Mouse (Mus musculus) forebrain, embryonic 12.5 days (tissue): ENCODE data around the gene Kctd17. TPM values are rescaled to one million over a fixed set of nuclear protein-coding genes. Genes with fewer than 3 reads are reported as not detected.
A peak's percentile ranks its signal among the peaks of the same experiment; 100 is the strongest.

Experiments
- ATAC-seq: fragments of 200-750 bp; cut with Nextera tagmentation; 2 replicates; pipeline ENCODE4 v1.8.0; 2017; ENCODE audit warnings: moderate TSS enrichment; ENCODE audit not compliant: low FRiP score
- H3K27ac ChIP-seq: fragments of 300-500 bp; sonication (generic); 2 replicates; pipeline ENCODE4 v1.5.1; 2016; ENCODE audit warnings: mild to moderate bottlenecking
- H3K27me3 ChIP-seq: fragments of 300-500 bp; sonication (generic); 2 replicates; pipeline ENCODE4 v1.6.1; 2016; ENCODE audit warnings: mild to moderate bottlenecking
- H3K36me3 ChIP-seq: fragments of 300-500 bp; sonication (generic); replicated peaks from 2 replicates; pipeline ENCODE4 v1.6.1; 2016; ENCODE audit warnings: mild to moderate bottlenecking
- H3K4me1 ChIP-seq: fragments of 300-500 bp; sonication (generic); 2 replicates; pipeline ENCODE4 v1.6.1; 2016
- H3K4me2 ChIP-seq: fragments of 300-500 bp; sonication (generic); 2 replicates; pipeline ENCODE4 v1.6.1; 2016; ENCODE audit warnings: mild to moderate bottlenecking, moderate library complexity
- H3K4me3 ChIP-seq: fragments of 300-500 bp; sonication (generic); replicated peaks from 2 replicates; pipeline ENCODE4 v1.5.1; 2016; ENCODE audit warnings: mild to moderate bottlenecking
- H3K9ac ChIP-seq: fragments of 300-500 bp; sonication (generic); 2 replicates; pipeline ENCODE4 v1.6.1; 2016; ENCODE audit warnings: mild to moderate bottlenecking
- H3K9me3 ChIP-seq: fragments of 300-500 bp; sonication (generic); 2 replicates; pipeline ENCODE4 v1.6.1; 2016
- whole genome bisulfite sequencing: fragments of 180-500 bp; shearing (Covaris S2); methylation state at CpG from one replicate; pipeline ENCODE4 v1.1.7; 2016; 5-methylcytosine and 5-hydroxymethylcytosine counted together
- polyA plus RNA-seq: library from polyadenylated mRNA; unstranded; fragments of >200 nt; fragmentation: Nextera tagmentation; extraction: Ambion mirVana; gene quantifications from 2 replicates; pipeline ENCODE4 v1.2.1, GENCODE M21; 2016

Kctd17 gene
- 67.3 and 79.6 TPM in 2 replicates for polyA plus RNA-seq

DNA sequence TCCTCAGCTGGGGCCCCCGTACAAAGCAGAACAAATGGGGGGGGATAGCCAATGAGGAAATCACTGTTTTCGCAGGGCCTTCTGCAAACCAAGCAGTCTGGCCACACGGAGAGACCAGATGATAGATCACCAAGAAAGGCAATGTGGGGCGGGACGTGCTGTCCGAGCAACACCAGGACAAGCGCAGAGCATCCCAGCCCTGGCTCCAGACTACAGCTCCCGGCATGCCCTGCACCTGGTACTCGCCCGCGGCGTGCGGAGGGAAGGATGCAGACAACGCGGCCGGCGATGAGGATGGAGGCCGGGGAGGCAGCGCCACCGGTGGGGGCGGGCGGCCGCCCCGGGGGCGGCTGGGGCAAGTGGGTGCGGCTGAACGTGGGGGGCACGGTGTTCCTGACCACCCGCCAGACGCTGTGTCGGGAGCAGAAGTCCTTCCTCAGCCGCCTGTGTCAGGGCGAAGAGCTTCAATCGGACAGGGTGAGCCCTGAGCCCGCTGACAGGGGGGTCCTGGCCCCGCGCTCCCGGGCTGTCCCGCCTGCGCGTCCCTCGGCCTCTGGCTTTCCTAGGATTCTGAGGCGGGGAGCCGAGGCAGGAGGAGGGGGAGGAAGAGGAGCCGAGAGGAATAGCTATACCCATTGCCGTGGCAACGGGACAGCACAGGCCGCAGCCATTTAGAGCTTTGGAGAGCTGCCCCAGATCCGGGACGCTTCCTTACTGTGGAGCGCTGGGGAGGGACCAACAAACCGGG, at the start of gene Kctd17:
Gene Kctd17 (plus strand): TSS at position 174 of the 748 bp plus-strand sequence.
- Histone ChIP-seq H3K4me3 (peak within 1 kb of the TSS; percentile 86), H3K9me3 (no peaks in the 10 kb centered on the region), H3K4me1 (peaks cover 23% of the 10 kb centered on the region), H3K9ac (peak within 1 kb of the TSS; percentile 90), H3K27ac (peak within 1 kb of the TSS; percentile 53), H3K36me3 (peaks cover 27% of the 10 kb centered on the region), H3K4me2 (peak within 1 kb of the TSS; percentile 82), H3K27me3 (peaks cover 23% of the 10 kb centered on the region; the same call in 1 of the 2 replicates)
- 2% methylated on average over 41 of the region's 52 CpGs for WGBS
- peak; percentile 89 for ATAC-seq

DNA sequence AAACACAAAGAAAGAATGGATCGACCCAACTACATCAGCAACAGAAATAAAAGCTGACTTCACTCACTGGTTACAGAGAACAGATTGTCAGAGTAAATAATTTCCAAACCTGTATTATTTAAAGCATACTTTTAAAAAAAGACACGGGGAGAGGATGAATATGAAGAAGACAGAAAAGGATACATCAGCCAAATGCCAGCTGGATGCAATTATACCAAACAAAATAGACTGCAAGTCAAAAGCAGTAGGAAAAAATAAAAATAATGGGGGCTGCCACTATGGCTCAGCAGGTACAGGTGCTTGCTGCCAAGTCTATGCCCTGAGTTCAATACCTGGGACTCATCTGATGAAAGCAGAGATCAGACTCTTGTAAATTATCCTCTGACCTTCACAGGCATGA, 48.2 kb upstream of the Kctd17 start:
- H3K27me3 ChIP-seq, result no peaks in the 10 kb centered on the region
- no peak overlapping the region for H3K4me2 ChIP-seq
- H3K9ac ChIP-seq, result no peak overlapping the region
- H3K36me3 ChIP-seq, result no peaks in the 10 kb centered on the region
- no peaks in the 10 kb centered on the region for H3K9me3 ChIP-seq
- no peaks in the 10 kb centered on the region for H3K4me1 ChIP-seq
- ATAC-seq, result no peak
- no peak overlapping the region for H3K27ac ChIP-seq
- H3K4me3 ChIP-seq, result no peak overlapping the region
- 79% methylated on average over 2 of the region's 2 CpGs for WGBS

DNA sequence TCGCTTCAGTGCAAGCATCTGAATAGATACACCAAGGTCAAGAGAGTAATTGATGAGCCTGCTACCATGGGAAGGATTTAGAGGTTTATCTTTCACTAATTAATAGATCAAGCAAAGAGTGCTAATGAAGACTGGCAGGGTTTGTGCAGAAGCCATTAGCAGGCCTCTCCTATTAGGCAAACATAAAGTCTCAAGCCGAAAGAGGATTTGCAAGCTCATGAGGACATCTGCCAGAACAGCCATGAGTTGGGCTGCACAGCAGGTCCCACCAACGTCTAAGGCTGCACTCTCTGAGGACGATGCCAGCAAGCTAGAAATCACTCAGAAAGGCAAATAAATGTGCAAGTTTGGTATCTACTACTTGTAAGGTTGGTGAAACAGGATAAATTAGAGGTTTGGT, 47.6 kb upstream of the Kctd17 start:
- Histone ChIP-seq H3K36me3 (no peaks in the 10 kb centered on the region), H3K4me3 (no peak overlapping the region), H3K4me1 (no peaks in the 10 kb centered on the region), H3K4me2 (no peak overlapping the region), H3K27ac (no peak overlapping the region), H3K27me3 (no peaks in the 10 kb centered on the region), H3K9me3 (no peaks in the 10 kb centered on the region), H3K9ac (no peak overlapping the region)
- WGBS, result 48% methylated on average over 4 of the region's 4 CpGs
- no peak for ATAC-seq

DNA sequence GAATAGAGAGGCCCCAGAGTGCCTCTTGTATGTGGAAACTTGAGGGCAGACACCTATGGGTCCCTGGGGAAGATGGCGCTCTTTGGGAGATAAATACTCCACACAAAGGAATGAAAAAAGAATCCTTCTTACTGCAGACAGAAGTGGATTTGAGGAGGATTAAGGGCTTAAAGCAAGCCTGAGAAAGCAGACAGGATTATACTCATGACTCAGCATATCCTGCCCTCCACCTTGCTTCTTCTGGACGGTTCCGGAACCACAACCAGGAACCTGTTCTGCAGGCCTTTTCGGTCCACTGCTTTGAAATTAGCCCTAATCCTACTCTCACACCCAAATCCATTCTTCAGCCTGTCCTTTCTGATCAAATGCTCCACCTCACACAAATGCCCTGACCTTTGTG, 46.2 kb upstream of the Kctd17 start:
- no peaks in the 10 kb centered on the region for H3K36me3 ChIP-seq
- H3K27me3 ChIP-seq, result no peaks in the 10 kb centered on the region
- no peak for ATAC-seq
- peak overlapping the region; percentile 7; the same call in 1 of the 2 replicates for H3K9ac ChIP-seq
- no peak overlapping the region for H3K27ac ChIP-seq
- H3K4me1 ChIP-seq, result no peaks in the 10 kb centered on the region
- 76% methylated on average over 4 of the region's 4 CpGs for WGBS
- no peaks in the 10 kb centered on the region for H3K9me3 ChIP-seq
- no peak overlapping the region for H3K4me2 ChIP-seq
- H3K4me3 ChIP-seq, result no peak overlapping the region

DNA sequence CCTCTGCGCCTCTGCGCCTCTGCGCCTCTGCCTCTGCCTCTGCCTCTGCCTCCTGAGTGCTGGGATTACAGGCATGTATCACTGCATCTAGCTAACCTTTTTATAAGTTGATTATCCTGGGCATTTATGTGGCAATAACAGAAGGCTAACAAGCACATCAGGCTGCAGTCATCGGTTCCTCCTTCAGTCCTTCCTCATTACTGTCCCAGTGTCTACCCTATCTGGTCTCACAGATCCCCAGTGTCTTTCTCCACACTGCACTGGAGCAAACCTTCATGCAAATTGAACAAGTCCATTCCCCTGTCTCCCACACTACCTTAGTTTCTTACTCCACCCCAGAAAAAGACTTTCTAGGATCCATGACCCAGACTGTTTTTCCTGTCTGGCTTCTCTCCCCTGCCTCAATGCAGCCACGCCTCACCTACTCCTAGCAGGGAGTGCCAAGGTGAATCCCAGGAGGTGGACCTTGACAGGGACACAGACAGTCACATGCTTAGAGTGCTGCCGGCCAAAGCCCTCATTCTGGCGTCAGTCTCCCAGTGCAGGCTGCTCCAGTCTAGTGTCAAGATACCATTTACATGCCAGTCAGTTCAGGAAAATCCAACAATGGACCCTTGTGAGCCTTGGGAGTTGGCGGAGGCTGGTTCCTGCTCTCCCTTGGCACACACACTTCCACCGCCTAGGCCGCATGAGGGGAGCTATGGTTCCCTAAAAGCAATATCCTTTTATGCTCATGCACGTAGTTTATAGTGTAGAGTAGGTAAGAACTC, 44.7 kb upstream of the Kctd17 start:
- no peak overlapping the region for H3K27ac ChIP-seq
- no peaks in the 10 kb centered on the region for H3K9me3 ChIP-seq
- H3K9ac ChIP-seq, result no peak overlapping the region
- no peaks in the 10 kb centered on the region for H3K4me1 ChIP-seq
- no peak for ATAC-seq
- 85% methylated on average over 11 of the region's 11 CpGs for WGBS
- H3K4me2 ChIP-seq, result no peak overlapping the region
- no peaks in the 10 kb centered on the region for H3K27me3 ChIP-seq
- H3K4me3 ChIP-seq, result no peak overlapping the region
- H3K36me3 ChIP-seq, result no peaks in the 10 kb centered on the region

DNA sequence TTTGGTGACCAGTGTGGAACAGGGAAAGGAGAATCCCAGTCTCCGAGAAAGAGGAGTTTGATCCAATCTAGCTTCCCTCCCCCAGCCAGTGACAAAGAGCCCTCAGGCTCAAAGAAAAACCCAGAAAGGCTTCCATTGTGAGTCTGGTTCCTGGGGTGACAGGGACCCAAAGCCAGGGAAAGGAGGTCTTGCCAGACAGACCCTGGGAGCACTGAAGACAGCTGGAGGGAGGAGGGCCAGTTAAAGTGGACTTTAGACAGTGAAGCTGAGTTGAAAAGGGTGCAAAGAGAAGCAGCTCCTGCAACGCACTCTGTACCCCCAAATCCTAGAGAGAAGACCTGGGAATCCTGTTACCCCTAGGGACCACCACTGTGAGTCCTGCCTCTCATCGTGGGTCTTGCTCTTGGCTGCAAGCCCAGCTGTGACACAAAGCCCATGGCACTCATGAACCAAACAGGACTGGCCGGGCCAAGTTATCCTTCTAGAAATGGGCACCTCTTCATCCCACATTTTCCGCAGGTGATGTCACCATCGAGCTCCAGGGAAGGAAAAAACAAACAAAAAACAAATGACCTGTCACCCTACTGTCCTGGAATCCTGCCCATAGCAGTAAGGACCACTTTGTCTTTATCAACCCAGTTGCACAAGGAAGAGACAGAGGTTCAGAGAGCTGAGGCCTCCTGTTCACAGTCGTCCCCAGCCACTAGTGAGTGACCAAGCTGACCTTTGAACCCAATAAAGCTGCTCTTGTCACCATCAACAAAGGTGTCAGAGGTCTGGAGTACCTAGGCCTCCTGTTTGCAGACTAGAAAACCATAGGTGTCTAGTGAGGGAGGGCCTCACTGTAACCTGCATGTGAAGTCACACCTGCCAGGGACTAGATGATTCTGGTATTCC, 43.9 kb upstream of the Kctd17 start:
- ATAC-seq, result no peak
- Histone ChIP-seq H3K27me3 (no peaks in the 10 kb centered on the region), H3K4me1 (no peaks in the 10 kb centered on the region), H3K9ac (no peak overlapping the region), H3K36me3 (no peaks in the 10 kb centered on the region), H3K4me3 (no peak overlapping the region), H3K9me3 (no peaks in the 10 kb centered on the region), H3K4me2 (no peak overlapping the region), H3K27ac (no peak overlapping the region)
- 79% methylated on average over 7 of the region's 7 CpGs for WGBS

DNA sequence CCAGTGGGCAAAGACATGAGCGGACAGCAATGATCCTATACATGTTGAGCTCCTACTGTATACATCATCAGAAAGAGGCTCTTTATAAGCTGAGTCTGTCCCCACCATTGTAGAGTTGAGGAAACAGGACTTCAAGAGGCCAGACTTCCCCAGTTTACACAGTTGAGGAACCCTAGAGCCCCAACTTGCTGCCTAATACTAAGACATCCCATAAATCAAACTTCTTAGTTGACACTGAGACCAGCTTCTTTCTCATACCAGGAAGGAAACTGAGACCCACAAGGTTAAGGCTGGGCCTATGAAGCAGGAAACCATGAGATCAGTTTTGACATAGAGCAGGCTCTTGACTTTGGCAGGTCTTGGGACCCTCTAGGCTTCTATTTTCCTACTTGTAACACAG, 42.8 kb upstream of the Kctd17 start:
- no peak overlapping the region for H3K9ac ChIP-seq
- no peak for ATAC-seq
- 100% methylated on average over 1 of the region's 1 CpGs for WGBS

DNA sequence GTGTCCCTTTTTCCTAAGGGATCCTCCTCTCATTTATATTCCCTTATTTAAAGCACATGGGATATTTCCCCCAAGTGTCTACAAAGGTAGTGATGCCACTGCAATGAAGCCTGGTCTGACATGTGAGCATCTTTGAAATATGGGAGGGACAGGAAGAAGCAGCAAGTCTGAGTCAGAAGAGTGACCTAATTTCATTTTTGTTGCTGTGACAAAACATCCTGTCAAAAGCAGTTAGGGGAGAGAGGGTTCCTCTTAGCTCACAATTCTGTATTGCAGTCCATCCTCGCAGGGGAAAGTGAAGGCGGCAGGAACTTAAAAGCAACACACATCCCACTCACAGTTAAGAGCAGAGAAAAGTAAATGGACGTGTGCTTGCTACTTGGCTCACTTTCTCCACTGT, 37.5 kb upstream of the Kctd17 start:
- no peak for ATAC-seq
- Histone ChIP-seq H3K4me2 (no peak overlapping the region), H3K4me3 (no peak overlapping the region), H3K27me3 (no peaks in the 10 kb centered on the region), H3K27ac (no peak overlapping the region), H3K9me3 (no peaks in the 10 kb centered on the region), H3K9ac (no peak overlapping the region), H3K36me3 (no peaks in the 10 kb centered on the region), H3K4me1 (no peaks in the 10 kb centered on the region)
- WGBS, result 87% methylated on average over 3 of the region's 3 CpGs

More for the DNA sequence above, 42.8 kb upstream of the Kctd17 start:
- Histone ChIP-seq H3K4me3 (no peak overlapping the region), H3K27me3 (no peaks in the 10 kb centered on the region), H3K9me3 (no peaks in the 10 kb centered on the region), H3K36me3 (no peaks in the 10 kb centered on the region), H3K4me2 (no peak overlapping the region), H3K4me1 (no peaks in the 10 kb centered on the region), H3K27ac (no peak overlapping the region)

DNA sequence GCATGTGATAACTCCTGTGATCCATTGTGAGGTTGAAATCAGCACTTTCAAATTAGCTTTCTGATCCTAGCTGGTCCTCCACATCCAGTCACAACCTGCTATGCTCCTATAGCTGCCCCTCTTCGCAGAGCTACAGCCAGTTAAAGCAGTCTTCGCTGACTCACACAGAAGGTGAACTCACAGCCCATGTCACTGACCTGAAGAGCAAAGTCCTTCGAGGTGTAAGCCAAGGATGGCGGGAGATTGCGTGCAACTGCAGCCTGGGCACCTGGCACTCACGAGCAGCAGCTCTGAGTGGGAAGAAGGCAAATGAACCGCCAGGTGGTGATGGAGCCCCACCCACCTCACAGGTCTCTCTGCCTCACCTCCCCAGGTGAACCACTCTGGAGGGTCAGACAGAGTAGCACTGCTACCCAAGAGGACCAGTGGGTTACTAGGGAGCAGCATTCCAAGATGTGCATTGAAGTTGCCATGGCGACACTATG, 32.8 kb upstream of the Kctd17 start, which contains the start of gene Tex33:
Gene Tex33 (minus strand): TSS at position 435 of the 485 bp plus-strand sequence.
- Histone ChIP-seq H3K9ac (no peak within 1 kb of the TSS), H3K4me2 (no peak within 1 kb of the TSS), H3K36me3 (no peaks in the 10 kb centered on the region), H3K9me3 (no peaks in the 10 kb centered on the region), H3K27ac (no peak within 1 kb of the TSS), H3K27me3 (no peaks in the 10 kb centered on the region), H3K4me1 (no peaks in the 10 kb centered on the region), H3K4me3 (no peak within 1 kb of the TSS)
- no peak for ATAC-seq
- WGBS, result 84% methylated on average over 8 of the region's 8 CpGs

DNA sequence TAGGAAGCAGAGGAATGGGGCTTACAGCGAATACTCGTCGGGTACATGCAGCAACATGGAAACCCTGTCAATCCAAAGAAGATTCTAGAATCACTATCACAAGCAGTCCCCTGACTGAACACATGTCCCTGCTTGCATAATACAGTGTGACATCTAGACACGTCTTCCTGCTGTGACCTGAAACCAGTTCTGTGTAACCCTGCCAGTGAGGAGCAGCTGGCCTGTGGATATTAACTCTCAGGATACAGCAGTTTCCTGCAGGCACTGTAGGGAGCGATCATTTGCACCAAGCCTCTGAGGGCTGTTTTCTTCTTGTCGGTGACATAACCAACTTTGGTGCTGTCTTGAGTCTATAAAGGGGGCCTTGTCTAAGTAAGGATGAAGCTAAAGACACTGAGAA, 27.0 kb upstream of the Kctd17 start:
- H3K4me3 ChIP-seq, result no peak overlapping the region
- H3K9me3 ChIP-seq, result no peaks in the 10 kb centered on the region
- no peaks in the 10 kb centered on the region for H3K27me3 ChIP-seq
- no peak overlapping the region for H3K9ac ChIP-seq
- peaks cover 31% of the 10 kb centered on the region for H3K4me1 ChIP-seq
- no peak for ATAC-seq
- 89% methylated on average over 6 of the region's 6 CpGs for WGBS
- no peaks in the 10 kb centered on the region for H3K36me3 ChIP-seq
- no peak overlapping the region for H3K27ac ChIP-seq
- no peak overlapping the region for H3K4me2 ChIP-seq

DNA sequence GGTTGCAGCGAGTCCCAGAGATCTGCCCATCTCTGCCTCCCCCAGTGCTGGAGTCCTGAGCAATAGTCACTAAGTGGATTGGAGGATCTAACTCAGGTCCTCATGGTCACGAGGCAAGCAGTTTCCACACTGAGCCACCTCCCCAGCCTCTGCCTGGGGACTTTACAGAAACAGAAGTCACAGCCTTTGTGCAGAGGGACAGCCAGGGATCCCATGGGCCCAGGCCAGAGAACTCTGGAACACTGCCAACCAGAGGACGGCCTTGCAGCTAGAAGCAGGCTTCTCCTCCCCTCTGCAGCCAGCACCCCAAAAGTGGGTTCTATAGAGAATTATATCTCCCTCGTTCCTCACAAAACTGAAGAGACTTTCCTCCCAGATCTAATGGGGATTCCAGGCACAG, 26.4 kb upstream of the Kctd17 start:
- ATAC-seq, result no peak
- Histone ChIP-seq H3K4me3 (no peak overlapping the region), H3K9ac (no peak overlapping the region)

DNA sequence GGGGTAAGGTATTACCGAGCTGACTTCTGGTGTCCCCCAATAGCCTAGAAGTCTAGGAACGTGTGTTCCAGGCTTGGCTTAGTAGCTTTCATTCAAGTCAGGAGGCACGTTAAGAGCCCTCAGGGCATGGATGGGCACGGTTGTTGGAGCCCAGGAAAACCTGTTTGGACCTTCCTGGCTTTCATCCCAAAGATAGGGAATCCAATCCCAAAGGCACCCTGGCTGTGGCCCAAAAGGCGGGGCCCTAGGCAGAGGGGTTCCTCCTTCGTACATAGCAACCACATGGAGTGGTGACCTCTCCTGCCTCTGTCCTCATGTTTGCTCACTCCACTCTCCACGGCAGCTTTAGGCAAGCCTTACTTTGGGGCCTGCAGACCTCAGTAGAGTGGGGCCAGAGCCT, 25.9 kb upstream of the Kctd17 start:
- peaks cover 38% of the 10 kb centered on the region for H3K4me1 ChIP-seq
- no peak overlapping the region for H3K27ac ChIP-seq
- no peak overlapping the region for H3K9ac ChIP-seq
- WGBS, result 85% methylated on average over 7 of the region's 7 CpGs
- no peaks in the 10 kb centered on the region for H3K9me3 ChIP-seq
- H3K4me3 ChIP-seq, result no peak overlapping the region
- no peaks in the 10 kb centered on the region for H3K27me3 ChIP-seq
- ATAC-seq, result no peak
- no peaks in the 10 kb centered on the region for H3K36me3 ChIP-seq
- H3K4me2 ChIP-seq, result no peak overlapping the region

More for the DNA sequence above, 26.4 kb upstream of the Kctd17 start:
- Histone ChIP-seq H3K9me3 (no peaks in the 10 kb centered on the region), H3K27ac (no peak overlapping the region), H3K27me3 (no peaks in the 10 kb centered on the region), H3K4me2 (no peak overlapping the region), H3K36me3 (no peaks in the 10 kb centered on the region), H3K4me1 (peaks cover 33% of the 10 kb centered on the region)
- WGBS, result 74% methylated on average over 4 of the region's 4 CpGs
